Mouse (Mus musculus) left cerebral cortex, postnatal 4 days (tissue): ENCODE data around the gene Anks1. TPM values are rescaled to one million over a fixed set of nuclear protein-coding genes. Genes with fewer than 3 reads are reported as not detected.

Experiments used
- DNase-seq: peaks from one replicate; pipeline ENCODE4 v3.0.0-alpha.2; 2022
- intact Hi-C: fragments of 180-260 bp; cut with DNase I; formaldehyde crosslinking; loops from one replicate; pipeline ENCODE4 v1.15.1; 2025
- total RNA-seq, 2 experiments: library from RNA; stranded (reverse); gene quantifications; 2 replicates each; pipeline ENCODE4 v1.2.3; 2021

Anks1 gene
- total RNA-seq, 2 experiments from 2014 or later, result 45.5 to 46.5 TPM

- intact Hi-C loops, result no loop called here
- DNase-seq, result no peak
These were observed 16.4 kb downstream of the Anks1 start for GRCm38 (mm10) chr17:27925504-27925903.

DNA sequence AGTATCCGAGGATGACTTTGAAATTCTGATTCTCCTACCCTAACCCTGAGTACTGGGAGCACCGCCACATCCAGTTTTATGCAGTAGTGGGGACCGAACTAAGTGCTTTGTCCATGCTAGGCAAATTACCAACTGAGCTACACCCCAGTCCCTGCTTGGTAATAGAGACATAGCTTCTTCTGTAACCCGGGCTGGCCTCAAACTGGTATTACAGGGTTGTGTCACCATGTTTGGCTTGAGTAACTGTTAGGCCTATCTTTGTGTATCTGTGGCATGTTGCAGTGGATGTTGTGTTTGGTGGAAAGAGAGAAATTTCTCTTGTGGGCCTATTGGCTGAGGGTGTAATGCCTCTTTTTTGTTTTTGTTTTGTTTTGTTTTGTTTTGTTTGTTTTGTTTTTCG is 21.2 kb downstream of the Anks1 start:
- no peak for DNase-seq
- intact Hi-C loops, result no loop called here

DNA sequence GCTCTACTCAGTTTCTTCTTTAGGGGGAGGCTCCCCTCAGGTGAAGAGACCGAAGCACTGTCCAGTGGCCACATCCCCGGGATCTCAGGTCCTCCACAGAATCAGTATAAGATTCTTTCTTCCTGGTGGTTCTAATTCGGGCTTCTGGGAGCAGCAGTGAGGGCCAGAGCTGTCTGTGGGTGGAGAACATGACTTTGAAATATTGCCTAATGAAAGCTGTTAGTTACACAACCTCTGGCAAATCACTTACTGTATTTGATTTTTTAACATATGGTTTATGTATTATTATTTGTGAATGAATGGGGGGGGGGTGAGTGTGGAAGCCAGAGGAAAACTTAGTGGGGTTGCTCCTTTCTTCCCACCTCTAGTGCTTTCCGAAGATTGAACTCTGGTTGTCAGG is 22.7 kb downstream of the Anks1 start:
- DNase-seq, result no peak
- intact Hi-C loops, result no loop called here

DNA sequence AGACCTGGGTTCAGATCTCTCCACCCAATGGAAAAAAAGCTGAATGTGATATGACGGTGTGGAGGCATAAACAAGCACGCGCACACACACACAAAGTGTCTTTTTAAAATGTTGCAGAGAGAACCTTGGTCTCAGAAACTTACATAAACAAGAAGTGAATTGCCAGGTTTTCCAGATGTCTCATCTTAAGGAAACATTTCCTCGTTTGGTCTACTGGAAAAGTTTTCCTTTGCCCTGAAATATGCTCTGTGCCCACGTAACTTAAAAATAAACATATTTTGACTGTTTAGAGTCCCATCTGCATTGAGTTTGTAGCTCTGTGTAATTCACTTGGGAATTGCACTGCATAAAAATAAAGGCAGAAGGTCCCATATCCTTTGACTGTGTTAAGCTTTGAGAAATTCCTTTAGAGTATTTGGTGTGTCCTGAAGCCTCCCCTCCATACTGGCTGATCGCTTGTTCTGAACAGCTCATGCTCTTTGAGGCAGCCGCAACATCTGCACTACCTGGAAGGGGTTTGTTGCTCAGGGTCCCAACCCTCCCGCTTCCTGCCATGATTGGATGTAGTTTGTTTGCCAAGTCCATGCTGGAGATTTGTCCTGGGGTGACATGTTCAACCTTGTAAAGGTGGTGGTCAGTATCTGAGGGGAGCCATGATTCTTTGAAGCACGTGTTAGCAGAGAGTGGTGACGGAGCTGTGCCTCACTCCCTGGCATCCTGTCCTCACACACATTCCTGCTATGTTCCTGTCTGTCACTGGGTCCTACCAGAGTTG is 25.2 kb downstream of the Anks1 start:
- intact Hi-C loops, result no loop called here
- no peak for DNase-seq

DNA sequence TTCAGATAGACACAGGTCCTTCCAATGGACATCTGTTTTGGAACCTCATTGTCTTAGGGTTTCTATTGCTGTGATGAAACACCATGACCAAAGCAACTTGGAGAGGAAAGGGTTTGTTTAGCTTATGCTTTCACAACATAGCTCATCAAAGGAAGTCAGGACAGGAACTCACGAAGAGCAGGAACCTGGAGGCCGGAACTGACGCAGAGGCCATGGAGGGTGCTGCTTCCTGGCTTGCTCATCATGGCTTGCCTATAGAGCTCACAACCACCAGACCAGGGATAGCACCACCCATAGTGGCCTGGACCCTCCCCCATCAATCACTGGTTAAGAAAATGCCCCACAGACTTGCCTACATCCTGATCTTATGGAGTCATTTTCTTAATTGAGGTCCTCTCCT is 26.0 kb downstream of the Anks1 start:
- DNase-seq, result no peak
- intact Hi-C loops, result no loop called here

GRCm38 (mm10) chr17:27937054-27937615 is 28.0 kb downstream of the Anks1 start:
- intact Hi-C loops, result no loop called here
- DNase-seq, result no peak

DNA sequence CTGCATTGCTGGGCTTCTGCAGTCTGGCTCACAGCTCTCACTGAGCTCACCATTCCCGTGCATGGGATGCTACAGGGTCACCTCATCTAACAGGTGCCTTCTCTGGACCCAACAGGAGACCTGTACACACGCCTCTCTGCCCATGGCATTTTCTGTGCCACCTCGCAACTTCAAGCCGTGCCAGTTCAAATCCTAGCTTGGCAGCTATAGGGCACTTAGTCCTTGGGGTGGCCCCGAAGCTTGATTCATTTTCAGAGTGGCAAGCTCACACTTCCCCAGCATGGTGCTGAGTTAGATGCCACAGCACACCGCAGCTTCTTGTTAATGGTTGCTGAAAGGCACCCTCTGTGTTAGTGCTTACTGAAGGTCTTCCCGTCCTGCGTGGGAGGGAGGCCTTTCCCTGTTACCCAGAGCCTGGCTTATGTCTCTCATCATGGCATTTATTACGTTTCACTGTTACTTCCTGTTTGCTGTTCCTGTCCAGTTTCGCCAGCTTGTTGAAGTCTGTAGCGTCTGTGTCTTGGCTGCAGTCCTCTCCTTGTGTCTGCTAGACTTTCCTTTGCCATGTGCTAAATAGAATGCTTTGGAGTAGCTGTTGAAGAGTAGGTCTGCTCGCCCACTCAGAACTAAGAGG is 29.1 kb downstream of the Anks1 start:
- intact Hi-C loops, result no loop called here
- DNase-seq, result no peak

- intact Hi-C loops, result no loop called here
- DNase-seq, result no peak
These were observed 29.9 kb downstream of the Anks1 start for GRCm38 (mm10) chr17:27939028-27939427.

- intact Hi-C loops, result no loop called here
- DNase-seq, result no peak
These were observed 31.2 kb downstream of the Anks1 start for GRCm38 (mm10) chr17:27940352-27940751.

GRCm38 (mm10) chr17:27941178-27941577 is 32.1 kb downstream of the Anks1 start:
- intact Hi-C loops, result no loop called here
- DNase-seq, result no peak

- intact Hi-C loops, result no loop called here
These were observed 32.6 kb downstream of the Anks1 start for GRCm38 (mm10) chr17:27941698-27942097.

DNA sequence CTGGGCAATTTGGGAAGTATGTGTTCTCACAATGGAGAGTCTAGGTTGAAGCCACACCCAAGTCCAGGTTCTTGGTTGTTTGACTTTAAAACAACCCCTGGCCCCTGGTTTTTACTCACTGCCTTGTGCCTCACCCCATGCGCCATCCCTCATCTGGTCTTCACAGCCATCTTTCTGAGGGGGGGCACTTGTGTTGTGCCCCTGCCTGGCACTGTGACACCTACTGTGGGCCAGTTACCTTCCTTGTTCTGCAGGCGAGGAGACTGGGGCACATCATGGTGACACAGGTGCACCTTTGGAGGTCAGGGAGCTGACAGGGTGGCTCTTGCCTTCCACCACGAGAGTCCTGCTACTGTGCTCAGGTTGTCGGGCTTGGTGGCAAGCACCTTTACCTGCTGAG is 33.0 kb downstream of the Anks1 start:
- intact Hi-C loops, result no loop called here
- no peak for DNase-seq

More at GRCm38 (mm10) chr17:27941698-27942097, 32.6 kb downstream of the Anks1 start:
- peak; percentile 54 for DNase-seq

- intact Hi-C loops, result no loop called here
- peak; percentile 86 for DNase-seq
These were observed 36.6 kb downstream of the Anks1 start for GRCm38 (mm10) chr17:27945546-27946216.

DNA sequence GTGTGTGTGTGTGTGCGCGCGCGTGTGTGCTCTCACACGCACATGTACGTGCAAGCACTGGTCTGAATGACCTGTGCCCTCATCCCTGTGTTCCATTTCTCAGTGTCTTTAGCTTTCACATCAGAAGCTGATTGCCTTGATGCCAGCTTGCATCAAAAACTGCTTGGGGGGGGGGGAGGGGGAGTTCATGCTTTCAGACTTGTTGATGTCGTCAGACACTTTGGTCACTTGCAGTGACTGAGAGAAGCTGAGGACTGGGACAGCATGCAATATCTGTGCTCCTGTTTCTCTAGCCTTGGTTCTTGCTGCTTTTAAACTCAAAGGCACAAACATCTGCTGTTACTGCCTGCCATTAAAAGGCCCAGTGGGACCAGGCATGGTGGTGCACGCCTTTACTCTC is 37.3 kb downstream of the Anks1 start:
- intact Hi-C loops, result no loop called here
- no peak for DNase-seq

GRCm38 (mm10) chr17:27947155-27947554 is 38.0 kb downstream of the Anks1 start:
- DNase-seq, result no peak

GRCm38 (mm10) chr17:27953136-27953535 is 44.0 kb downstream of the Anks1 start:
- DNase-seq, result no peak
- intact Hi-C loops, result no loop called here

More at GRCm38 (mm10) chr17:27947155-27947554, 38.0 kb downstream of the Anks1 start:
- intact Hi-C loops, result no loop called here

DNA sequence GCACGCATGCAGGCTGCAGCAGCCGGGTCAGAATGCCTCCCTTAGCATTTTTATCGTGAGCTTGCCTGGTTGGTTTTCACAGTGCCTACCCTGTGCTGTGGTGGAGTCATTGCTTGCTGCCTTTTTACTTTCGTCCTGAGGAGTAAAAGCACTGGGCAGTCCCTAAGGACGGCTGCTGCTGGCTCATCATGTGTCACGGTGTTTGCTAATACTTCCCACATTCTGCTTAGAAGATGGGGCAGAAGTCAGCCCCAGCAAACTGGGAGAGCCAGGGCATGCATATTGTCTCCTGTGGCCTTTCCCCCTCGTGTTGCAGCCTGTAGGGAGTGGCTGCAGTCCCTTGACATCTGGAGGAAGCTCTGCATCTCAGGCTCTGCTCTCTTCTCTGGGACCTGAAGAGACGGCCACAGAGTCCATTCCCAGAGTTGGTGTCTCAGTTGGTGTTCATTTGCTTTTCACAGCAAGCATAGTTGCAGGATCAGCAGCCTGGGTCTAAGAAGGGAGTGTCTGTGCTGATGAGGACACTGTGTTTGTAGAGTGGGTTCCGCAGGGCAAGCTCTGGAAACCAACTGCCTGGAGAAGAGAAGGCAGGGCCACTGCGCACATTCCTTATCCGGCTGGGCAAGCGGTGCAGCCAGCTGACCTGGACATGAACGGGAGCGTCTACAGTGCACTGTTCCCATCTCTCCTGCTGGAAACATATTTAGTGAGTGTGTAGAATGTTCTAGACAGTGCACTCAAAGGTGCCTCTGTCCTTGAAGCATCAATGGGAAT is 45.7 kb downstream of the Anks1 start:
- no peak for DNase-seq
- intact Hi-C loops, result no loop called here

GRCm38 (mm10) chr17:27957649-27958048 is 48.5 kb downstream of the Anks1 start:
- intact Hi-C loops, result no loop called here
- DNase-seq, result no peak

DNA sequence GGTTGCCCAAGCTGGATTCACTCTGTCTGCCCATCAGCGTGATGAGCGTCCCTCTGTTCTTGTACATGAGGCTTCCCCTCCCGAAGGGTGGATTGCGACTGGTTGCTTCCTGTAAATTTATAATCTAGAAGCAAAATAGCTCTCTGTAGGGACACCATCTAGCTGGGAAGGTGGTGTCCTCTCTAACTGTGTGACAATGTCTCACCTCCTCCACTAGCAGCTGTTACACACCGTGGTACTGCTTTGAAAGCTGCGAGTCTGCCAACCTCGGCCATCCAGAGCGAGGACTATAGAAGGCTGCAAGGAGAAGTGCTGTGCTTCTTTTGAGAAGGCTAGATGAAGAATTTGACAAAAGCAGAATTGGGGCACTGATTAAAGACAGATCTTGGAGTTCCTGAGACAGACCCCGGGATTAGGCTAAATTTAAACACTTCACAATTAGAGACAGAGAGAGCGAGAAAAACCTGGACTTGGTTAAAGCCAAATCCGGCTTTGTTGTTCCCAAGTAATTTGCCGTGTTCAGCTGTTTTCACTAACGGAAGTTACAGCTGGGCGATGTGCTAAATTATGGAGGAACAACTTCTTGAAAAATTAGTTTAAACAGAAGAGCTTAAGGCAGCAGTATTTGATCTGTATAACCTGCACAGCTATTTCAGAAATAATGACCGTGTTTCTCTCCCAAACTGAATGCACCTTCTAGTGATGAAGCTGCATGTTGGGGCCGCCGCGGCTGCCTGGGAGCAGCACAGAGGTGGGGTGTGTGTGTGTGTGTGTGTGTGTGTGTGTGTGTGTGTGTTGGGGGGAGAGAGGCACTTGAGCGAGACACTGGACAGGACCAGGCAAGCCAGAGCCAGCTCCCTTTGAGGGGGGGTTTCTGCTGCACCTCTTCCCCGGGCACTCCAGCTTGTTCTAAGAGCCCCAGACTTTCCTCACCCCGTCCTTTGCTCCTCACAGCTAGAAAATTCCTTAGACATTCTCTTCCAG is 51.3 kb downstream of the Anks1 start:
- intact Hi-C loops, result no loop called here
- no peak for DNase-seq
